Mouse (Mus musculus): ENCODE measurements around the gene Slc6a6. TPM values are rescaled to one million over a fixed set of nuclear protein-coding genes. Genes with fewer than 3 reads are reported as not detected.

Gene Slc6a6
- polyA plus RNA-seq, 1 experiment from 2014 or later = 36.1 TPM

GRCm38 (mm10) chr6:91707886-91708564, 24.2 kb downstream of the Slc6a6 start:
- Histone ChIP-seq H3K4me1 (ENCODE audit: control insufficient read depth, insufficient read depth, low read length) (peaks cover 16% of the 10 kb centered on the region), H3K27ac (replicated peaks; ENCODE audit: low read depth, low read length) (no peak overlapping the region), H3K36me3 (ENCODE audit: control insufficient read depth, insufficient read depth, low read length) (no peaks in the 10 kb centered on the region; the same call in 1 of the 2 replicates), H3K9ac (ENCODE audit: low read length) (no peak overlapping the region), H3K4me3 (ENCODE audit: low read depth, low read length) (no peak overlapping the region), H3K9me3 (ENCODE audit: control insufficient read depth, low read length) (no peaks in the 10 kb centered on the region), H3K27me3 (ENCODE audit: control insufficient read depth, insufficient read depth, low read length) (no peaks in the 10 kb centered on the region), H3K4me2 (ENCODE audit: low read depth, severe bottlenecking) (no peak overlapping the region)
- WGBS = 90% methylated on average over 11 of the region's 11 CpGs
- DNase-seq (ENCODE audit: low spot score) (no peak), ATAC-seq (ENCODE audit: insufficient number of reproducible peaks, low FRiP score, low TSS enrichment, low read depth) (no peak)

GRCm38 (mm10) chr6:91708919-91709318, 25.1 kb downstream of the Slc6a6 start:
- no peak overlapping the region for H3K9ac ChIP-seq (ENCODE audit: low read length)
- 100% methylated on average over 1 of the region's 2 CpGs for WGBS
- no peak overlapping the region for H3K27ac ChIP-seq (replicated peaks; ENCODE audit: low read depth, low read length)
- DNase-seq (ENCODE audit: low spot score) (no peak), ATAC-seq (ENCODE audit: insufficient number of reproducible peaks, low FRiP score, low TSS enrichment, low read depth) (no peak)
- no peaks in the 10 kb centered on the region; the same call in 1 of the 2 replicates for H3K36me3 ChIP-seq (ENCODE audit: control insufficient read depth, insufficient read depth, low read length)
- no peak overlapping the region for H3K4me3 ChIP-seq (ENCODE audit: low read depth, low read length)
- H3K27me3 ChIP-seq (ENCODE audit: control insufficient read depth, insufficient read depth, low read length) = no peaks in the 10 kb centered on the region
- no peaks in the 10 kb centered on the region for H3K9me3 ChIP-seq (ENCODE audit: control insufficient read depth, low read length)
- no peak overlapping the region for H3K4me2 ChIP-seq (ENCODE audit: low read depth, severe bottlenecking)
- H3K4me1 ChIP-seq (ENCODE audit: control insufficient read depth, insufficient read depth, low read length) = peaks cover 23% of the 10 kb centered on the region

- Histone ChIP-seq H3K4me1 (ENCODE audit: control insufficient read depth, insufficient read depth, low read length) (peaks cover 24% of the 10 kb centered on the region), H3K9ac (ENCODE audit: low read length) (no peak overlapping the region), H3K9me3 (ENCODE audit: control insufficient read depth, low read length) (no peaks in the 10 kb centered on the region), H3K27me3 (ENCODE audit: control insufficient read depth, insufficient read depth, low read length) (no peaks in the 10 kb centered on the region), H3K36me3 (ENCODE audit: control insufficient read depth, insufficient read depth, low read length) (no peaks in the 10 kb centered on the region; the same call in 1 of the 2 replicates), H3K27ac (replicated peaks; ENCODE audit: low read depth, low read length) (no peak overlapping the region; the same call in 1 of the 2 replicates), H3K4me3 (ENCODE audit: low read depth, low read length) (no peak overlapping the region), H3K4me2 (ENCODE audit: low read depth, severe bottlenecking) (no peak overlapping the region)
- 67% methylated on average over 6 of the region's 6 CpGs for WGBS
- DNase-seq (ENCODE audit: low spot score) = no peak
- no peak for ATAC-seq (ENCODE audit: insufficient number of reproducible peaks, low FRiP score, low TSS enrichment, low read depth)
These were observed 26.6 kb downstream of the Slc6a6 start for GRCm38 (mm10) chr6:91710345-91710930.

- H3K27me3 ChIP-seq (ENCODE audit: control insufficient read depth, insufficient read depth, low read length) = no peaks in the 10 kb centered on the region
- H3K27ac ChIP-seq (replicated peaks; ENCODE audit: low read depth, low read length) = peak overlapping the region; percentile 73
- H3K36me3 ChIP-seq (ENCODE audit: control insufficient read depth, insufficient read depth, low read length) = no peaks in the 10 kb centered on the region; the same call in 1 of the 2 replicates
- no peak overlapping the region for H3K4me2 ChIP-seq (ENCODE audit: low read depth, severe bottlenecking)
- H3K9ac ChIP-seq (ENCODE audit: low read length) = 0 out of 2 replicates have a peak overlapping the region, but pooled peaks have one; percentile 13
- ATAC-seq (ENCODE audit: insufficient number of reproducible peaks, low FRiP score, low TSS enrichment, low read depth) (no peak; the same call in 1 of the 2 replicates), DNase-seq (ENCODE audit: low spot score) (no peak)
- no peaks in the 10 kb centered on the region for H3K9me3 ChIP-seq (ENCODE audit: control insufficient read depth, low read length)
- no peak overlapping the region for H3K4me3 ChIP-seq (ENCODE audit: low read depth, low read length)
- WGBS = 8% methylated on average over 4 of the region's 4 CpGs
- H3K4me1 ChIP-seq (ENCODE audit: control insufficient read depth, insufficient read depth, low read length) = peaks cover 20% of the 10 kb centered on the region
These were observed 28.4 kb downstream of the Slc6a6 start for GRCm38 (mm10) chr6:91712097-91712854.

GRCm38 (mm10) chr6:91712855-91713331, 29.0 kb downstream of the Slc6a6 start:
- Histone ChIP-seq H3K4me2 (ENCODE audit: low read depth, severe bottlenecking) (peak overlapping the region; percentile 17), H3K27ac (replicated peaks; ENCODE audit: low read depth, low read length) (peak overlapping the region; percentile 73), H3K4me3 (ENCODE audit: low read depth, low read length) (no peak overlapping the region), H3K9me3 (ENCODE audit: control insufficient read depth, low read length) (no peaks in the 10 kb centered on the region), H3K4me1 (ENCODE audit: control insufficient read depth, insufficient read depth, low read length) (peaks cover 20% of the 10 kb centered on the region), H3K27me3 (ENCODE audit: control insufficient read depth, insufficient read depth, low read length) (no peaks in the 10 kb centered on the region), H3K9ac (ENCODE audit: low read length) (no peak overlapping the region), H3K36me3 (ENCODE audit: control insufficient read depth, insufficient read depth, low read length) (no peaks in the 10 kb centered on the region; the same call in 1 of the 2 replicates)
- DNase-seq (ENCODE audit: low spot score) = peak; percentile 57
- peak; percentile 58; the same call in 1 of the 2 replicates for ATAC-seq (ENCODE audit: insufficient number of reproducible peaks, low FRiP score, low TSS enrichment, low read depth)
- 6% methylated on average over 10 of the region's 10 CpGs for WGBS

GRCm38 (mm10) chr6:91713370-91713896, 29.6 kb downstream of the Slc6a6 start:
- Histone ChIP-seq H3K36me3 (ENCODE audit: control insufficient read depth, insufficient read depth, low read length) (no peaks in the 10 kb centered on the region; the same call in 1 of the 2 replicates), H3K4me3 (ENCODE audit: low read depth, low read length) (no peak overlapping the region), H3K27me3 (ENCODE audit: control insufficient read depth, insufficient read depth, low read length) (no peaks in the 10 kb centered on the region), H3K27ac (replicated peaks; ENCODE audit: low read depth, low read length) (peak overlapping the region; percentile 73), H3K9me3 (ENCODE audit: control insufficient read depth, low read length) (no peaks in the 10 kb centered on the region), H3K4me1 (ENCODE audit: control insufficient read depth, insufficient read depth, low read length) (peaks cover 21% of the 10 kb centered on the region), H3K4me2 (ENCODE audit: low read depth, severe bottlenecking) (peak overlapping the region; percentile 17; the same call in 1 of the 2 replicates), H3K9ac (ENCODE audit: low read length) (peak overlapping the region; percentile 34)
- ATAC-seq (ENCODE audit: insufficient number of reproducible peaks, low FRiP score, low TSS enrichment, low read depth) (no peak), DNase-seq (ENCODE audit: low spot score) (no peak)
- WGBS = 3% methylated on average over 4 of the region's 5 CpGs

GRCm38 (mm10) chr6:91715023-91715422, 31.2 kb downstream of the Slc6a6 start:
- ATAC-seq (ENCODE audit: insufficient number of reproducible peaks, low FRiP score, low TSS enrichment, low read depth) = no peak
- Histone ChIP-seq H3K27ac (replicated peaks; ENCODE audit: low read depth, low read length) (no peak overlapping the region), H3K4me2 (ENCODE audit: low read depth, severe bottlenecking) (no peak overlapping the region), H3K27me3 (ENCODE audit: control insufficient read depth, insufficient read depth, low read length) (no peaks in the 10 kb centered on the region), H3K4me1 (ENCODE audit: control insufficient read depth, insufficient read depth, low read length) (peaks cover 36% of the 10 kb centered on the region), H3K36me3 (ENCODE audit: control insufficient read depth, insufficient read depth, low read length) (no peaks in the 10 kb centered on the region; the same call in 1 of the 2 replicates), H3K4me3 (ENCODE audit: low read depth, low read length) (no peak overlapping the region), H3K9ac (ENCODE audit: low read length) (no peak overlapping the region), H3K9me3 (ENCODE audit: control insufficient read depth, low read length) (no peaks in the 10 kb centered on the region)
- 89% methylated on average over 8 of the region's 8 CpGs for WGBS
- no peak for DNase-seq (ENCODE audit: low spot score)
